Mouse (Mus musculus): ENCODE measurements around the gene Abraxas2. TPM values are rescaled to one million over a fixed set of nuclear protein-coding genes. Genes with fewer than 3 reads are reported as not detected.

The Abraxas2 gene
- polyA plus RNA-seq, 1 experiment from 2014 or later = 39.0 TPM

- Histone ChIP-seq H3K27ac (ENCODE audit: low read depth, low read length) (no peak overlapping the region), H3K4me2 (replicated peaks; ENCODE audit: low read depth, low read length) (no peak overlapping the region), H3K27me3 (ENCODE audit: control insufficient read depth, insufficient read depth, low read length) (no peaks in the 10 kb centered on the region), H3K4me3 (ENCODE audit: low read depth, low read length) (no peak overlapping the region), H3K36me3 (ENCODE audit: control insufficient read depth, insufficient read depth, low read length) (0 out of 2 replicates have a peak, but pooled peaks cover 2% of the 10 kb centered on the region), H3K4me1 (replicated peaks; ENCODE audit: control insufficient read depth, insufficient read depth, low read length) (no peaks in the 10 kb centered on the region), H3K9me3 (ENCODE audit: control insufficient read depth, low read length) (no peaks in the 10 kb centered on the region), H3K9ac (ENCODE audit: low read depth, low read length) (no peak overlapping the region)
- WGBS = 97% methylated on average over 1 of the region's 1 CpGs
- DNase-seq (ENCODE audit: low spot score) (no peak), ATAC-seq (ENCODE audit: low FRiP score) (no peak)
Observed at GRCm38 (mm10) chr7:132842455-132842854, 16.6 kb upstream of the Abraxas2 start.

- H3K4me2 ChIP-seq (replicated peaks; ENCODE audit: low read depth, low read length) = no peak overlapping the region
- H3K36me3 ChIP-seq (ENCODE audit: control insufficient read depth, insufficient read depth, low read length) = 0 out of 2 replicates have a peak, but pooled peaks cover 2% of the 10 kb centered on the region
- WGBS = 94% methylated on average over 3 of the region's 3 CpGs
- no peaks in the 10 kb centered on the region for H3K4me1 ChIP-seq (replicated peaks; ENCODE audit: control insufficient read depth, insufficient read depth, low read length)
- DNase-seq (ENCODE audit: low spot score) = no peak
- no peak overlapping the region for H3K4me3 ChIP-seq (ENCODE audit: low read depth, low read length)
- H3K27ac ChIP-seq (ENCODE audit: low read depth, low read length) = no peak overlapping the region
- no peak for ATAC-seq (ENCODE audit: low FRiP score)
- no peaks in the 10 kb centered on the region for H3K9me3 ChIP-seq (ENCODE audit: control insufficient read depth, low read length)
- no peak overlapping the region for H3K9ac ChIP-seq (ENCODE audit: low read depth, low read length)
- H3K27me3 ChIP-seq (ENCODE audit: control insufficient read depth, insufficient read depth, low read length) = no peaks in the 10 kb centered on the region
Observed at GRCm38 (mm10) chr7:132843152-132843551, 15.9 kb upstream of the Abraxas2 start.

GRCm38 (mm10) chr7:132852173-132852844, 6.7 kb upstream of the Abraxas2 start, which contains the start of gene Eef1akmt2:
TSS of gene Eef1akmt2 (minus strand) at chr7:132852673.
- H3K9ac ChIP-seq (ENCODE audit: low read depth, low read length) = peak within 1 kb of the TSS; percentile 83
- peak; percentile 90 for DNase-seq (ENCODE audit: low spot score)
- no peaks in the 10 kb centered on the region for H3K9me3 ChIP-seq (ENCODE audit: control insufficient read depth, low read length)
- ATAC-seq (ENCODE audit: low FRiP score) = peak; percentile 96
- H3K4me3 ChIP-seq (ENCODE audit: low read depth, low read length) = peak within 1 kb of the TSS; percentile 61
- no peaks in the 10 kb centered on the region for H3K36me3 ChIP-seq (ENCODE audit: control insufficient read depth, insufficient read depth, low read length)
- WGBS = under 1% methylated on average over 37 of the region's 37 CpGs
- no peaks in the 10 kb centered on the region for H3K4me1 ChIP-seq (replicated peaks; ENCODE audit: control insufficient read depth, insufficient read depth, low read length)
- H3K4me2 ChIP-seq (replicated peaks; ENCODE audit: low read depth, low read length) = peak within 1 kb of the TSS; percentile 50
- no peaks in the 10 kb centered on the region for H3K27me3 ChIP-seq (ENCODE audit: control insufficient read depth, insufficient read depth, low read length)
- H3K27ac ChIP-seq (ENCODE audit: low read depth, low read length) = peak within 1 kb of the TSS; percentile 94

- no peaks in the 10 kb centered on the region for H3K36me3 ChIP-seq (ENCODE audit: control insufficient read depth, insufficient read depth, low read length)
- no peaks in the 10 kb centered on the region for H3K4me1 ChIP-seq (replicated peaks; ENCODE audit: control insufficient read depth, insufficient read depth, low read length)
- no peaks in the 10 kb centered on the region for H3K9me3 ChIP-seq (ENCODE audit: control insufficient read depth, low read length)
- DNase-seq (ENCODE audit: low spot score) (no peak), ATAC-seq (ENCODE audit: low FRiP score) (no peak)
- no peak overlapping the region for H3K4me2 ChIP-seq (replicated peaks; ENCODE audit: low read depth, low read length)
- no peaks in the 10 kb centered on the region for H3K27me3 ChIP-seq (ENCODE audit: control insufficient read depth, insufficient read depth, low read length)
- H3K9ac ChIP-seq (ENCODE audit: low read depth, low read length) = no peak overlapping the region
- WGBS = 91% methylated on average over 6 of the region's 6 CpGs
- no peak overlapping the region for H3K27ac ChIP-seq (ENCODE audit: low read depth, low read length)
- no peak overlapping the region for H3K4me3 ChIP-seq (ENCODE audit: low read depth, low read length)
Observed at GRCm38 (mm10) chr7:132853361-132853760, 5.7 kb upstream of the Abraxas2 start.

GRCm38 (mm10) chr7:132853946-132854345, 5.1 kb upstream of the Abraxas2 start:
- no peaks in the 10 kb centered on the region for H3K27me3 ChIP-seq (ENCODE audit: control insufficient read depth, insufficient read depth, low read length)
- no peak overlapping the region for H3K4me2 ChIP-seq (replicated peaks; ENCODE audit: low read depth, low read length)
- ATAC-seq (ENCODE audit: low FRiP score) (no peak), DNase-seq (ENCODE audit: low spot score) (no peak)
- WGBS = 70% methylated on average over 4 of the region's 4 CpGs
- no peaks in the 10 kb centered on the region for H3K9me3 ChIP-seq (ENCODE audit: control insufficient read depth, low read length)
- H3K9ac ChIP-seq (ENCODE audit: low read depth, low read length) = no peak overlapping the region
- H3K4me1 ChIP-seq (replicated peaks; ENCODE audit: control insufficient read depth, insufficient read depth, low read length) = no peaks in the 10 kb centered on the region
- no peak overlapping the region for H3K4me3 ChIP-seq (ENCODE audit: low read depth, low read length)
- no peaks in the 10 kb centered on the region for H3K36me3 ChIP-seq (ENCODE audit: control insufficient read depth, insufficient read depth, low read length)
- H3K27ac ChIP-seq (ENCODE audit: low read depth, low read length) = no peak overlapping the region

- no peaks in the 10 kb centered on the region for H3K4me1 ChIP-seq (replicated peaks; ENCODE audit: control insufficient read depth, insufficient read depth, low read length)
- no peak for ATAC-seq (ENCODE audit: low FRiP score)
- H3K4me3 ChIP-seq (ENCODE audit: low read depth, low read length) = no peak overlapping the region
- DNase-seq (ENCODE audit: low spot score) = no peak
- H3K27ac ChIP-seq (ENCODE audit: low read depth, low read length) = no peak overlapping the region
- H3K9ac ChIP-seq (ENCODE audit: low read depth, low read length) = no peak overlapping the region
- H3K4me2 ChIP-seq (replicated peaks; ENCODE audit: low read depth, low read length) = no peak overlapping the region
- 100% methylated on average over 1 of the region's 1 CpGs for WGBS
- H3K9me3 ChIP-seq (ENCODE audit: control insufficient read depth, low read length) = no peaks in the 10 kb centered on the region
- H3K27me3 ChIP-seq (ENCODE audit: control insufficient read depth, insufficient read depth, low read length) = no peaks in the 10 kb centered on the region
- no peaks in the 10 kb centered on the region for H3K36me3 ChIP-seq (ENCODE audit: control insufficient read depth, insufficient read depth, low read length)
Observed at GRCm38 (mm10) chr7:132856083-132856482, 2.9 kb upstream of the Abraxas2 start.

- 67% methylated on average over 5 of the region's 5 CpGs for WGBS
Observed at GRCm38 (mm10) chr7:132858043-132858608, 899 bp upstream of the Abraxas2 start.

GRCm38 (mm10) chr7:132866316-132866715, 7.3 kb downstream of the Abraxas2 start:
- Histone ChIP-seq H3K9ac (ENCODE audit: low read depth, low read length) (no peak overlapping the region), H3K27me3 (ENCODE audit: control insufficient read depth, insufficient read depth, low read length) (no peaks in the 10 kb centered on the region), H3K4me3 (ENCODE audit: low read depth, low read length) (no peak overlapping the region), H3K9me3 (ENCODE audit: control insufficient read depth, low read length) (no peaks in the 10 kb centered on the region), H3K27ac (ENCODE audit: low read depth, low read length) (no peak overlapping the region), H3K4me1 (replicated peaks; ENCODE audit: control insufficient read depth, insufficient read depth, low read length) (no peaks in the 10 kb centered on the region), H3K36me3 (ENCODE audit: control insufficient read depth, insufficient read depth, low read length) (peaks cover 6% of the 10 kb centered on the region; the same call in 1 of the 2 replicates), H3K4me2 (replicated peaks; ENCODE audit: low read depth, low read length) (no peak overlapping the region)
- no peak for DNase-seq (ENCODE audit: low spot score)
- ATAC-seq (ENCODE audit: low FRiP score) = no peak
- 95% methylated on average over 9 of the region's 9 CpGs for WGBS

More at GRCm38 (mm10) chr7:132858043-132858608, 899 bp upstream of the Abraxas2 start:
- no peaks in the 10 kb centered on the region for H3K27me3 ChIP-seq (ENCODE audit: control insufficient read depth, insufficient read depth, low read length)
- H3K4me1 ChIP-seq (replicated peaks; ENCODE audit: control insufficient read depth, insufficient read depth, low read length) = no peaks in the 10 kb centered on the region
- ATAC-seq (ENCODE audit: low FRiP score) (no peak), DNase-seq (ENCODE audit: low spot score) (no peak)
- no peaks in the 10 kb centered on the region for H3K9me3 ChIP-seq (ENCODE audit: control insufficient read depth, low read length)
- H3K9ac ChIP-seq (ENCODE audit: low read depth, low read length) = no peak overlapping the region
- no peak overlapping the region for H3K27ac ChIP-seq (ENCODE audit: low read depth, low read length)
- no peak overlapping the region for H3K4me2 ChIP-seq (replicated peaks; ENCODE audit: low read depth, low read length)
- H3K4me3 ChIP-seq (ENCODE audit: low read depth, low read length) = no peak overlapping the region
- H3K36me3 ChIP-seq (ENCODE audit: control insufficient read depth, insufficient read depth, low read length) = no peaks in the 10 kb centered on the region

- ATAC-seq (ENCODE audit: low FRiP score) = no peak
- 96% methylated on average over 2 of the region's 2 CpGs for WGBS
- H3K9me3 ChIP-seq (ENCODE audit: control insufficient read depth, low read length) = no peaks in the 10 kb centered on the region
- H3K36me3 ChIP-seq (ENCODE audit: control insufficient read depth, insufficient read depth, low read length) = peaks cover 7% of the 10 kb centered on the region
- no peaks in the 10 kb centered on the region for H3K27me3 ChIP-seq (ENCODE audit: control insufficient read depth, insufficient read depth, low read length)
- no peak overlapping the region for H3K4me2 ChIP-seq (replicated peaks; ENCODE audit: low read depth, low read length)
- H3K4me1 ChIP-seq (replicated peaks; ENCODE audit: control insufficient read depth, insufficient read depth, low read length) = no peaks in the 10 kb centered on the region
- no peak overlapping the region for H3K4me3 ChIP-seq (ENCODE audit: low read depth, low read length)
- no peak overlapping the region for H3K27ac ChIP-seq (ENCODE audit: low read depth, low read length)
- H3K9ac ChIP-seq (ENCODE audit: low read depth, low read length) = no peak overlapping the region
- DNase-seq (ENCODE audit: low spot score) = no peak
Observed at GRCm38 (mm10) chr7:132873043-132873442, 14.0 kb downstream of the Abraxas2 start.

Data from hindbrain, embryonic 11.5 days (tissue).